Mouse (Mus musculus) midbrain, postnatal 0 days (tissue): ENCODE measurements around the gene Rrp1b. TPM values are rescaled to one million over a fixed set of nuclear protein-coding genes. Genes with fewer than 3 reads are reported as not detected.
"Not testable (repeated sequence)": the region's sequence is repeated elsewhere in the genome, so short reads cannot be mapped to it uniquely, and the experiment has no call there.

Experiments used
- ATAC-seq: fragments of 200-750 bp; cut with Nextera tagmentation; 2 replicates; pipeline ENCODE4 v1.8.0; 2017; ENCODE audit warnings: moderate number of reproducible peaks, mild to moderate bottlenecking, moderate TSS enrichment, moderate library complexity; ENCODE audit not compliant: low FRiP score
- DNase-seq: peaks from one replicate; pipeline ENCODE4 v3.0.0-alpha.2; 2015; ENCODE audit warnings: low spot score
- H3K27ac ChIP-seq: fragments of 300-500 bp; sonication (generic); 2 replicates; pipeline ENCODE4 v1.5.1; 2014; ENCODE audit warnings: low read depth, mild to moderate bottlenecking, low read length, mixed read lengths
- H3K27me3 ChIP-seq: fragments of 300-500 bp; sonication (generic); 2 replicates; pipeline ENCODE4 v1.6.1; 2014; ENCODE audit warnings: low read length, control low read depth, mixed read lengths; ENCODE audit not compliant: insufficient read depth
- H3K36me3 ChIP-seq: fragments of 300-500 bp; sonication (generic); 2 replicates; pipeline ENCODE4 v1.6.1; 2014; ENCODE audit warnings: low read length, control low read depth, mixed read lengths; ENCODE audit not compliant: insufficient read depth
- H3K4me1 ChIP-seq: fragments of 300-500 bp; sonication (generic); 2 replicates; pipeline ENCODE4 v1.6.1; 2014; ENCODE audit warnings: mild to moderate bottlenecking, control low read depth, antibody characterized with exemption, low read length, mixed read lengths; ENCODE audit not compliant: insufficient read depth
- H3K4me2 ChIP-seq: fragments of 300-500 bp; sonication (generic); 2 replicates; pipeline ENCODE4 v1.6.1; 2014; ENCODE audit warnings: low read depth, mild to moderate bottlenecking, low read length, mixed read lengths; ENCODE audit not compliant: poor library complexity, severe bottlenecking
- H3K4me3 ChIP-seq: fragments of 300-500 bp; sonication (generic); 2 replicates; pipeline ENCODE4 v1.5.1; 2014; ENCODE audit warnings: low read depth, mild to moderate bottlenecking, low read length, moderate library complexity
- H3K9ac ChIP-seq: fragments of 300-500 bp; sonication (generic); replicated peaks from 2 replicates; pipeline ENCODE4 v1.6.1; 2014; ENCODE audit warnings: mild to moderate bottlenecking, low read length, moderate library complexity, mixed read lengths; ENCODE audit not compliant: poor library complexity, severe bottlenecking
- H3K9me3 ChIP-seq: fragments of 300-500 bp; sonication (generic); 2 replicates; pipeline ENCODE4 v1.6.1; 2016; ENCODE audit warnings: low read length, control low read depth
- CTCF ChIP-seq: IDR thresholded peaks from 2 replicates; pipeline ENCODE4 v1.5.1; 2016; ENCODE audit warnings: antibody characterized with exemption, mild to moderate bottlenecking
- WGBS: fragments of 180-500 bp; shearing (Covaris S2); extraction: QIAGEN DNeasy Blood & Tissue Kit; methylation state at CpG from one replicate; pipeline ENCODE4 v1.1.7; 2014; 5-methylcytosine and 5-hydroxymethylcytosine counted together
- polyA plus RNA-seq: library from polyadenylated mRNA; unstranded; fragments of >200 nt; fragmentation: Nextera tagmentation; extraction: Ambion mirVana; gene quantifications from 2 replicates; pipeline ENCODE4 v1.2.1, GENCODE M21; 2015
- total RNA-seq: library from RNA; depleted of rRNA; stranded (reverse); fragments of >200 nt; gene quantifications from 2 replicates; pipeline ENCODE4 v1.2.3, GENCODE M21; 2014

Rrp1b gene
- total and polyA plus RNA-seq, 2 experiments from 2014 or later, result 38.5 to 40.3 TPM

DNA sequence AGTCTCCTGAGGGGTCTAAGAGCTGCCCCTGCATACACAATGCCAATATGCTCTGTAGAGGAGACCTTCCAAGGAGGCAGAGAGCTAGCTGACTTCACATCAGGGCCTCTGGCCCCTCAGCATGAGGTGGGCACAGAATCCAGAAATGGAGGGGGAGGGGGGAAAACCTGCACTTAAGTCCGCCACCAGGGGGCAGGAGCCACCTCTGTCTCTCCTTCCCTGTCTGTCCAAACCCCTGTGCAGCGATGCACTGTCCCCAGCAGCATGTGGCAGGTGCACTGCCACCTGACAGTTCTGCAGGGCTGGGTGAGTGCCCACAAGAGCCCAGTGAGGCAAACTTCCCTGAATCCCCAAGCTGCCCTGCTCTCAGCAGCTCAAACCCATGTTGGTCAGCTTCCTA, 39.3 kb downstream of the Rrp1b start:
- WGBS, result 0% methylated on average over 2 of the region's 2 CpGs
- no peaks in the 10 kb centered on the region for H3K4me1 ChIP-seq

DNA sequence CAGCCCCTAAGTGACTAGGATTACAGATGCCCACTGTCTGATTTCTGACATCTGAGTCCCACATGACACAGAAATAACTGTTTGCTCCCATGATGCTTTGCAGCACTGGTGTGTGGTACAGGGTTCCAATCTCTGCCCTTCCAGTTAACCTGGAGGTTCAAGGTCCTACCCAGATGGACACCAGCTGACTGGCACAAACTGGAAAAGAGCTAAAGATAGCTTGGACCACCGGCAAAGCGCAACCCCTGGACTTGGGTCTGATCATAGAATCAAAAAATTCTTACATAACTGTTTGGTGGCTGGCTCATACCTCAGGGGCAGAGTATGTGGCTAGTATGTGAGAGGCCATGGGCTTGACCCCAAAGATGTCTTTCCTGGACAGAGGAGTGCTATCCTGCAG, 47.5 kb downstream of the Rrp1b start:
- Histone ChIP-seq H3K4me2 (no peak overlapping the region), H3K27ac (no peak overlapping the region), H3K9ac (no peak overlapping the region), H3K27me3 (no peaks in the 10 kb centered on the region), H3K9me3 (no peaks in the 10 kb centered on the region), H3K36me3 (no peaks in the 10 kb centered on the region), H3K4me3 (no peak overlapping the region), H3K4me1 (no peaks in the 10 kb centered on the region)
- DNase-seq (no peak), ATAC-seq (no peak)
- 100% methylated on average over 2 of the region's 2 CpGs for WGBS
- TF ChIP-seq CTCF, result no peak

More for the DNA sequence above, 39.3 kb downstream of the Rrp1b start:
- Histone ChIP-seq H3K9ac (no peak overlapping the region), H3K4me2 (no peak overlapping the region), H3K9me3 (no peaks in the 10 kb centered on the region), H3K27ac (no peak overlapping the region), H3K27me3 (no peaks in the 10 kb centered on the region), H3K4me3 (no peak overlapping the region), H3K36me3 (no peaks in the 10 kb centered on the region)
- ATAC-seq, result peak; percentile 48
- DNase-seq, result peak; percentile 69
- TF ChIP-seq CTCF, result peak; percentile 83

DNA sequence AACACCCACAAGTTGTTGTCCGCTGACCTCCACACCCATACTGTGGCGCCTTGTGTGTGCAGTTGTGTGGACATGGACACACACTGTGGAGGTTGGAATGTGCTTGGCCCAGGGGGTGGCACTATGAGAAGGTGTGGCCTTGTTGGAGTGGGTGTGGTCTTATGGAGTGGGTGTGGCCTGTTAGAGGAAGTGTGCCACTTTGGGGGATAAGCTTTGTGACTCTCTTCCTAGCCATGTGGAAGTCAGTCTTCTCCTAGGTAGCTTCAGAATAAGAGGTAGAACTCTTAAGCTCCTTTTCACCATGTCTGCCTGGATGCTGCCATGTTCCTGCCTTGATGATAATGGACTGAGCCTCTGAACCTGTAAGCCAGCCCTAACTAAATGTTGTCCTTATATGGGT, 51.2 kb downstream of the Rrp1b start:
- 92% methylated on average over 2 of the region's 2 CpGs for whole genome bisulfite sequencing

DNA sequence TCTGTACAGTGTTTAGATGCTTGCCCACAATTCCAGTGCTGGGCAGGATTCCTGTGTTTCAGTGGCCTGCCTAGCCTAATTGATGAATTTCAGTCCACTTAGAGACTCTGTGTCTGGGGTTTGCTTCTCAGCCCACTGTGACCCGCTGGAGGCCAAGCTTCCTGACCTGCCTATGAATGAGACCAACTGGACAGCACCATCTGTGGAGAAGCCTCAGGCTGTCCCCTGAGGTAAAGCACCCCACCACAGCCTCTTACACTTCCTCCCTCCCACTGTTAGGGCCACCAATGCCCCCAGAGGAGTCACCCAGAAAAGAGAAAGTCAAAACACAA, 55.1 kb downstream of the Rrp1b start:
- Histone ChIP-seq H3K27me3 (no peaks in the 10 kb centered on the region), H3K27ac (peak overlapping the region; percentile 59), H3K4me1 (peaks cover 5% of the 10 kb centered on the region; the same call in 1 of the 2 replicates), H3K4me3 (peak overlapping the region; percentile 13; the same call in 1 of the 2 replicates), H3K9ac (no peak overlapping the region), H3K36me3 (no peaks in the 10 kb centered on the region), H3K4me2 (peak overlapping the region; percentile 43), H3K9me3 (no peaks in the 10 kb centered on the region)
- TF ChIP-seq CTCF, result no peak
- peak; percentile 67 for ATAC-seq
- 29% methylated on average over 1 of the region's 1 CpGs for WGBS
- peak; percentile 15 for DNase-seq

More for the DNA sequence above, 51.2 kb downstream of the Rrp1b start:
- Histone ChIP-seq H3K9me3 (no peaks in the 10 kb centered on the region), H3K27me3 (no peaks in the 10 kb centered on the region), H3K36me3 (no peaks in the 10 kb centered on the region), H3K4me1 (peaks cover 5% of the 10 kb centered on the region; the same call in 1 of the 2 replicates), H3K4me3 (no peak overlapping the region), H3K27ac (no peak overlapping the region), H3K4me2 (no peak overlapping the region), H3K9ac (no peak overlapping the region)
- no peak for DNase-seq
- TF ChIP-seq CTCF, result no peak
- ATAC-seq, result no peak

DNA sequence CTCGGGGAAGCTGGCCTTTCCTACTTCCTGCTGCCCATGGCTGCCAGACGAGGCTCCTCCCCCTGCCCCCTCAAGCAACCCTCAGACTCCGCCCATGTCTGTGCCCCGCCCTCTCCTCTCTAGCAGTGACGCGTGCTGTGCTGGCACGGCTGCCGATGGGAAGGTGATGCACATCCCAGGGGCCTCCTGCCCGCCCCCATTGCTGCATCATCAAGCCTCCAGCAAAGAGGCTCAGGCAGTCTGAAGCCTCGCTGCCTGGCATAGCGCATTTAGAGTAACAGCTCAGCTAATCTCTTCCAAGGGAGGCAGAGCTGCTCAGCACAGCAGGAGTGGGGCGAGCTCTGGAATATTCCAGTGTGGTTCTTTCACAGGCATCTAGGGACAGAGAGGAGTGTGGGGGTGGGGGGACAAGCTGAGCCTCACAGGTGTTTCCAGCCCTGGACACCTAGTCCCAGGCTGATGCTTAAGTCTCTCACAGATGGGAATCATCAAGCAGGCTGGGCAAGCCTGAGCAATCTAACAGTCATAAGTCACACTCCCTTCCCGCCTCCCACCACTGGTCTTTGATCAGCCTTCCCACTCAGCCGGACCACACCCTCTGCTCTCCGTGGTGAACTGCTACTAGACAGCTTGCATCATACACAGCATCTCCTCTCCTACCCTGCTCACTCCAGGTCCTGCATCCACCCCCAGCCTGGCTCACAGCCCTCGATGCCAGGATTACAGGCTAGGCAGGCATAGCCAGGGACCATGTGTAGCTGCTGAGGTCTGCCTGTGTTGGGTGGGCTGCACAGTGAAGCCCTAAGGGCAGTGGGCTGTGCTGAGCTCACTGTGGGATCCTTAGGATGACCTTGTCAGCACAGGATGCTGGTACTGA, 55.7 kb downstream of the Rrp1b start:
- DNase-seq (peak; percentile 89), ATAC-seq (peak; percentile 93)
- peak overlapping the region; percentile 43 for H3K4me2 ChIP-seq
- H3K27me3 ChIP-seq, H3K9ac ChIP-seq, H3K4me1 ChIP-seq, H3K9me3 ChIP-seq, H3K36me3 ChIP-seq: not testable (repeated sequence)
- peak overlapping the region; percentile 59; the same call in 1 of the 2 replicates for H3K27ac ChIP-seq
- peak overlapping the region; percentile 13; the same call in 1 of the 2 replicates for H3K4me3 ChIP-seq
- 4% methylated on average over 13 of the region's 16 CpGs for WGBS

DNA sequence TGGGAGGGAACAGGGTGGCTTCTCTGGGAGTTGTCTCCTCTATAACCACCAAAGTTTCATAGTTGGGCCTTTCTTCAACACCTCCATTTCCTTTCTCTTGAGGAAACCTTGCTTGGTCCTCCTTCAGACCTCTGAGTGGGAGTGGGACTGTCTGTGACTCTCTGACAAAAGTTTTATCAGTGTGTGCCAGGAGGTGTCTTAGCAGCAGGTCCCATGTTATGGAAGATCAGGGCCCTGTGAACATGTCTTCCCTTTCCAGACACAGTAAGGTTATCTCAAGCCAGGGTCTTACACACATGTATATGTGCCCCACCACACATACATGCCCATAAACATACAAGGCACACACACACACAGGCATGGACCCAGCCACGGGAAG, 56.3 kb downstream of the Rrp1b start:
- H3K4me2 ChIP-seq, result no peak overlapping the region
- 0 out of 2 replicates have a peak overlapping the region, but pooled peaks have one; percentile 47 for H3K27ac ChIP-seq

More for the DNA sequence above, 56.3 kb downstream of the Rrp1b start:
- WGBS, result 100% methylated on average over 1 of the region's 1 CpGs
- Histone ChIP-seq H3K4me1 (peaks cover 5% of the 10 kb centered on the region; the same call in 1 of the 2 replicates), H3K4me3 (no peak overlapping the region), H3K9ac (no peak overlapping the region), H3K9me3 (no peaks in the 10 kb centered on the region), H3K36me3 (no peaks in the 10 kb centered on the region), H3K27me3 (no peaks in the 10 kb centered on the region)
- ATAC-seq, result no peak
- TF ChIP-seq CTCF, result no peak
- no peak for DNase-seq
